Mouse (Mus musculus): ENCODE data around the gene Thap3. TPM values are rescaled to one million over a fixed set of nuclear protein-coding genes. Genes with fewer than 3 reads are reported as not detected.

Gene Thap3
- polyA plus RNA-seq, 1 experiment from 2014 or later: 33.6 TPM

DNA sequence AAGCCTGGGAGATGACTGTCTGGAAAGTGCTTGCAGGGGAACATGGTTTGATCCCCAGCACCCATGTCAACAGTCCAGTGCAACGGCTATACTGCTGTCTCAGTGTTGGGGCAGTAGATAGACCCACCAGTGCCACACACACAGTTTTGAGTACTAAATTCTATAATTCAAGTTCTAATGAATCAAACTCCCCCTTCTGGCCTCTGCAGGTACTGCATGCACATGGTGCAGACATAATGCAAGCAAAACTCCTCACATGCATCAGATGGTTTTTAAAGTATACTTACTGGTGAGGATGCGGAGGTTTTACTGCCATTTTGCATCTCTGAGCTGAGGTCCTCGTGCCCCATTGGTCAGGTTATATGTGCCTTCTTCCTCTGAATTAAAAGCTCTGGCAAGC lies 13.4 kb downstream of the Thap3 start:
- ATAC-seq (ENCODE audit: low read depth): no peak

DNA sequence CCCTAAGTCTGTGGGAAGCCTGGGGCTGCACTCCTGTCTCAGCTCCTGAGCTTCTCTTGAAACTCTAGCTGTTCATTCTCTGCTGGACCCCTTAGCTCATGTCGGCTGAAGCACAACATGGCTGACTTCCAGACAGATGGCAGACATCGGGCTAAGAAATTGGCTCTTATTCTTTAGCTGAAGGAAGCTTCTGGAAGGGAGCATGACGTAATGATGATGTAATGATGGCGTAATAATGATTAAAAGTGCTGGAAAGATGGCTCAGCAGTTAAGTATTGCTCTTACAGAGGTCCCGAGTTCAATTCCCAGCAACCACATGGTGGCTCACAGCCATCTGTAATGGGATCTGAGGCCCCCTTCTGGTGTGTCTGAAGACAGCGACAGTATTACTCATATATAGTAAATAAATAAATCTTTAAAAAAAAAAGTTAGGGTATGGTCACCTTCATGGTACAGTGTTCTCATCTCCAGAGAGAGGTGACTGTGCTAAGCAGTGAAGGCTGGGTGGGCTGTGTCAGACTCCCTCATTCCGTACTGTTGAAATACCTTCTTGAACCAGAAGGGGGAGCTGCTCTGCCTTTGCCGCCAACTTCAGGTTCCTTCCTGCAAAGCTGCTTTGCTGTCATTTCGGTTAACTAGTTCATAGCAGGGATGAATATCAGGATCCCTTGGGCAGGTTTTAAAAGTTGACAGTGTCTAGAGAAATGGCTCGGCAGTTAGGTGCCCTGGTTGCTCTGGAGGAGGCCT lies 16.4 kb downstream of the Thap3 start:
- no peak overlapping the region for H3K4me3 ChIP-seq
- 73% methylated on average over 10 of the region's 10 CpGs for WGBS
- H3K36me3 ChIP-seq: peaks cover 56% of the 10 kb centered on the region
- H3K9me3 ChIP-seq: no peaks in the 10 kb centered on the region
- H3K27me3 ChIP-seq: no peaks in the 10 kb centered on the region
- peaks cover 16% of the 10 kb centered on the region for H3K4me1 ChIP-seq (replicated peaks)
- no peak for ATAC-seq (ENCODE audit: low read depth)
- H3K4me2 ChIP-seq: no peak overlapping the region
- no peak overlapping the region for H3K27ac ChIP-seq (replicated peaks)
- no peak overlapping the region for H3K9ac ChIP-seq

More for the DNA sequence above, 13.4 kb downstream of the Thap3 start:
- no peak overlapping the region for H3K9ac ChIP-seq
- 88% methylated on average over 3 of the region's 3 CpGs for WGBS
- H3K27ac ChIP-seq (replicated peaks): no peak overlapping the region
- H3K27me3 ChIP-seq: no peaks in the 10 kb centered on the region
- peaks cover 4% of the 10 kb centered on the region for H3K4me1 ChIP-seq (replicated peaks)
- H3K9me3 ChIP-seq: no peaks in the 10 kb centered on the region
- no peak overlapping the region for H3K4me3 ChIP-seq
- H3K36me3 ChIP-seq: peaks cover 73% of the 10 kb centered on the region
- H3K4me2 ChIP-seq: no peak overlapping the region

GRCm38 (mm10) chr4:151968204-151968921 lies 20.4 kb downstream of the Thap3 start:
- Histone ChIP-seq H3K36me3 (peaks cover 46% of the 10 kb centered on the region), H3K4me3 (no peak overlapping the region), H3K27me3 (no peaks in the 10 kb centered on the region), H3K27ac (replicated peaks) (peak overlapping the region; percentile 73), H3K9me3 (no peaks in the 10 kb centered on the region), H3K4me1 (replicated peaks) (peaks cover 16% of the 10 kb centered on the region), H3K4me2 (no peak overlapping the region), H3K9ac (no peak overlapping the region)
- WGBS: 71% methylated on average over 26 of the region's 26 CpGs
- no peak for ATAC-seq (ENCODE audit: low read depth)

- peaks cover 2% of the 10 kb centered on the region; the same call in 1 of the 2 replicates for H3K4me1 ChIP-seq (replicated peaks)
These were observed 26.0 kb downstream of the Thap3 start for GRCm38 (mm10) chr4:151962817-151963216.

GRCm38 (mm10) chr4:151960513-151960854 lies 28.3 kb downstream of the Thap3 start:
- H3K4me2 ChIP-seq: no peak overlapping the region
- ATAC-seq (ENCODE audit: low read depth): no peak
- no peak overlapping the region for H3K4me3 ChIP-seq
- no peaks in the 10 kb centered on the region for H3K4me1 ChIP-seq (replicated peaks)
- no peak overlapping the region for H3K27ac ChIP-seq (replicated peaks)
- H3K9me3 ChIP-seq: no peaks in the 10 kb centered on the region
- H3K27me3 ChIP-seq: no peaks in the 10 kb centered on the region
- 90% methylated on average over 3 of the region's 3 CpGs for WGBS
- H3K9ac ChIP-seq: no peak overlapping the region
- peaks cover 89% of the 10 kb centered on the region for H3K36me3 ChIP-seq

More at GRCm38 (mm10) chr4:151962817-151963216, 26.0 kb downstream of the Thap3 start:
- no peak overlapping the region for H3K4me2 ChIP-seq
- no peak overlapping the region for H3K9ac ChIP-seq
- H3K36me3 ChIP-seq: peaks cover 77% of the 10 kb centered on the region
- ATAC-seq (ENCODE audit: low read depth): no peak
- H3K27me3 ChIP-seq: no peaks in the 10 kb centered on the region
- H3K9me3 ChIP-seq: no peaks in the 10 kb centered on the region
- no peak overlapping the region for H3K4me3 ChIP-seq
- WGBS: 94% methylated on average over 3 of the region's 3 CpGs
- no peak overlapping the region for H3K27ac ChIP-seq (replicated peaks)

DNA sequence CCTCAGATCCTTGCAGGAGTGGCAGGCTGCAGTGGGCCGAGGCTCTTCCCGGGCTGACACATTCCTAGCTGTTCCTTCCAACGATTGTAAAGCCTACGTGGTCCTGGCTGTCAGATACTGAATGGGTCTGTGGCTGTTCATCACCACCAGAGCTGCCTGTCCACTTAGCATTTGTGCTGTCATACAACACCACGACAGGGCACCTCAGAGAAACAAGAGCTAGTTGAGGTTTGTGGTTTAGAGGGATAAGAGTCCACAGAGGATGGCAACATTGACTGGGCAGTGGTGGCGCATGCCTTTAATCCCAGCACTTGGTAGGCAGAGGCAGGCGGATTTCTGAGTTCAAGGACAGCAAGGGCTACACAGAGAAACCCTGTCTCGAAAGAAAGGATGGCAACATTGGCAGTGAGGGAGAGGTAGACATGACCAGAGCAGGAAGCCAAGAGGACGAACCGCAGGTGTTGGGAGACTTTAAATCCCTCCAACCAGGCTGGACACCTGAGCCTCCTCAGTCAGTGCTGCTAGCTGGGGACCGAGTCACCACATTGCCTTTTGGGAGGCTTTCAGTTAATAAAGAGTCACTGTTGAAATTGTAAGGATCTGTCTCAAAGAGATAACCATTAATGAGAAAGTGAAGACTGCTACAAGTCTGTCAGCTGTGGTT lies 28.8 kb downstream of the Thap3 start:
- H3K9ac ChIP-seq: no peak overlapping the region
- no peaks in the 10 kb centered on the region for H3K9me3 ChIP-seq
- no peak for ATAC-seq (ENCODE audit: low read depth)
- H3K27ac ChIP-seq (replicated peaks): no peak overlapping the region
- 91% methylated on average over 11 of the region's 11 CpGs for WGBS
- H3K27me3 ChIP-seq: no peaks in the 10 kb centered on the region
- H3K4me2 ChIP-seq: no peak overlapping the region
- H3K4me1 ChIP-seq (replicated peaks): no peaks in the 10 kb centered on the region
- peaks cover 90% of the 10 kb centered on the region for H3K36me3 ChIP-seq
- H3K4me3 ChIP-seq: no peak overlapping the region

DNA sequence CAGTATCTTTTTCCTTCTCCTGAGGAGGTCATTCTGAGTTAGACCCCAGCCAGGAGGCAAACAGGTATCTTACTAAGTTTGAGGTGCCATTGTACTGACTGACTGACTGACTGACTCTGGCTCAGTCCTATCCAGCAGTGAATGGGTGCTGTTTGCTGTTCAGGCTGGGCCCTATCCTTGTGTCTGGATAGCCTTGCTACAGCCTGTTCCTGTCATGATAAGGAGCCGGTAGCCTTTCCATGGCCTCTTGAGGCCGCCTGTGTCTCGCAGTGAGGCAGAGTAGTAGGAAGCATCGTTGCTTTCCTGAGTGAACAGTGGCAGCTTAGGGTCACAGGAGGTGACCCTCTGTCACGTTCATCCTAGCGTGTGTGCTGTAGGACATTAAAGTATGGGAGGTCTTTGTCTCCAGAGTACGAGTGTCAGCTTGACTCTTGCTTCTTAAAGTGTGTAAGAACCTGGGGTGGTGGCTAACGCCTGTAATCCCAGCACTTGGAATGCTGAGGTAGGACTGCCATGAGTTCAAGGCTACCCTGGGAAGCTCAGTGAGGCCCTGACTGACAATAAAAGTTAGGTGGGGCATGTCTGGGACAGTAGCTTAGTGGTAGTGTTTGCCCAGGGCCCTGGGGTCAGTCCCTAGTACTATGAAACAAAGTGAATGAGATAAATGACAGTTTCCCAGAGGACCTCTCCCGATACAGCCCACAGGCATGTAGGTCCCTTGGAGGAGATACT lies 31.0 kb downstream of the Thap3 start:
- no peaks in the 10 kb centered on the region for H3K4me1 ChIP-seq (replicated peaks)
- H3K27me3 ChIP-seq: no peaks in the 10 kb centered on the region
- H3K4me3 ChIP-seq: no peak overlapping the region
- H3K9me3 ChIP-seq: no peaks in the 10 kb centered on the region
- ATAC-seq (ENCODE audit: low read depth): no peak
- peaks cover 87% of the 10 kb centered on the region for H3K36me3 ChIP-seq
- H3K27ac ChIP-seq (replicated peaks): no peak overlapping the region
- no peak overlapping the region for H3K4me2 ChIP-seq
- 90% methylated on average over 9 of the region's 9 CpGs for WGBS
- no peak overlapping the region for H3K9ac ChIP-seq

GRCm38 (mm10) chr4:151955791-151956190 lies 33.0 kb downstream of the Thap3 start:
- Histone ChIP-seq H3K4me2 (no peak overlapping the region), H3K27ac (replicated peaks) (no peak overlapping the region), H3K4me1 (replicated peaks) (no peaks in the 10 kb centered on the region), H3K27me3 (no peaks in the 10 kb centered on the region), H3K9me3 (no peaks in the 10 kb centered on the region), H3K36me3 (peaks cover 87% of the 10 kb centered on the region), H3K9ac (no peak overlapping the region), H3K4me3 (no peak overlapping the region)
- no peak for ATAC-seq (ENCODE audit: low read depth)
- 95% methylated on average over 1 of the region's 1 CpGs for WGBS

GRCm38 (mm10) chr4:151953209-151953608 lies 35.6 kb downstream of the Thap3 start:
- no peak for ATAC-seq (ENCODE audit: low read depth)
- no peaks in the 10 kb centered on the region for H3K9me3 ChIP-seq
- no peak overlapping the region for H3K9ac ChIP-seq
- H3K4me2 ChIP-seq: no peak overlapping the region
- H3K4me1 ChIP-seq (replicated peaks): no peaks in the 10 kb centered on the region
- H3K36me3 ChIP-seq: peaks cover 68% of the 10 kb centered on the region
- H3K27ac ChIP-seq (replicated peaks): no peak overlapping the region
- WGBS: 85% methylated on average over 6 of the region's 6 CpGs
- H3K4me3 ChIP-seq: no peak overlapping the region
- H3K27me3 ChIP-seq: no peaks in the 10 kb centered on the region

DNA sequence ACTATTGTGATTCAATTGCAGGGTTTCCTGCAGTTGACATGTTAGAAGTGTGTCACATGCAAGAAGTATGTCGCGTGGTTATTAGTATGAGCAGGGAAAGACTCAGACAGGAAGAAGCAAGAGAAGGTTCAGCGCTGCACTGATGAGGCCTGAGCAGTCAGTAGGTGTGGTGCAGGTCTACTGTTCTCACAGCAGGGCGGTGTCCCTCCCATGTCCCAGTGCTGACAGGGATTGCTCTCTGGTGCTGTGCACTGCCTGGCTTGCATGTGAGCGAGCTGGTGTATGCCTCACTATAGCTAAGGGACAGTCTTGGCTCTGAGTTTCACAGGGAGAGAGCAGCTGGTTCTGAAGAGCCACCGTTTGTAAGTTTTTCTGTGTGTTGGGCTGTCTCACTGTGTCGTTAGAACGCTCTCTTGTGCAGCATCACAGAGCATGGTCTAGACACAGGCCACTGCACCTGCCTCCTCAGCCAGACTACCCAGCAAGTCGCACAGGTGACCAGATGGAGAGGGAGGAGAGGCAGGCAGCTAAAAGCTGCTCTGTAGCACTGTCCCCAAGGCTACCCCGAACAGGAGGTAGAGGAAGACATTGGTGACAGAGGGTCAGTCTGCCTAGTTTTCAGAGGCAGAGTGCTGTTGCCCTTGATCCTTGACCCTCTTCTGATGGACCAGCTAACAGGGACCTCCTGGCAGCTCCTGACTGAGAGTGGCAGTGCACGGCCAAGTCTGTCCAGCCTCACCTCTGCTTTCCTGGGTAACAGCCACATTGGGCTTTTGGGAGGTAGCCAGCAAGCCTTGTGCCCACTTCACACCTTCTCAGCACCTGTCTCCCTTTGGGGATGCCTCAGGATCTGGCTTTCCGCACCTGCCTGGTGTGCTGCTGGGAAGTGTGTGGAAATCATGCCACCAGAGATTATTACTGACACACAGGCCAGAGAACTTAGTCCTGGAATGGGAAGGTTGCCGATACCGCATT lies 40.0 kb downstream of the Thap3 start:
- H3K36me3 ChIP-seq: peaks cover 31% of the 10 kb centered on the region
- H3K9me3 ChIP-seq: no peaks in the 10 kb centered on the region
- no peak overlapping the region for H3K27ac ChIP-seq (replicated peaks)
- no peak for ATAC-seq (ENCODE audit: low read depth)
- H3K27me3 ChIP-seq: no peaks in the 10 kb centered on the region
- WGBS: 91% methylated on average over 14 of the region's 14 CpGs
- no peak overlapping the region for H3K9ac ChIP-seq
- H3K4me3 ChIP-seq: no peak overlapping the region
- no peak overlapping the region for H3K4me2 ChIP-seq
- no peaks in the 10 kb centered on the region for H3K4me1 ChIP-seq (replicated peaks)

DNA sequence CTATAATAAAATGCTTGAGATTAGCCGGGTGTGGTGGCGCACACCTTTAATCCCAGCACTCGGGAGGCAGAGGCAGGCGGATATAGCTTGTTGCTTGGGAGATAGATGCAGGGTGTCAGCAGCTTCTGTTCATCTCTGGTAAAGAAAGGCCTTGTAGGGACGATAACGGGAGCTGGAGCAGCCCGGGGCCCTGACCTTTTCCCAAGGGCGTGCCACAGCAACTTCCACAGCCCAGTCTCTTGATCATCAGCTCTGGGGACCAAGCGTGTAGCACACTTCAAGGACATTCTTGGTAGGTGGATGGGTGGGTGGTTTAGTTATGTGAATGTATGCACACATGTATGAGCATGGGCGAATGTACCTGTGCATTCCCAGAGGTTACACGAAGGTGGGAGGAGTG lies 42.6 kb downstream of the Thap3 start:
- Histone ChIP-seq H3K4me2 (no peak overlapping the region), H3K36me3 (peaks cover 6% of the 10 kb centered on the region; the same call in 1 of the 2 replicates), H3K4me3 (no peak overlapping the region), H3K4me1 (replicated peaks) (no peaks in the 10 kb centered on the region), H3K9ac (no peak overlapping the region), H3K27me3 (no peaks in the 10 kb centered on the region), H3K27ac (replicated peaks) (no peak overlapping the region), H3K9me3 (no peaks in the 10 kb centered on the region)
- WGBS: 90% methylated on average over 11 of the region's 11 CpGs
- ATAC-seq (ENCODE audit: low read depth): no peak

All from neural tube, embryonic 13.5 days (tissue).